Mouse (Mus musculus) kidney, embryonic 16.5 days (tissue): ENCODE measurements around the gene Svs2. TPM values are rescaled to one million over a fixed set of nuclear protein-coding genes. Genes with fewer than 3 reads are reported as not detected.
"Not testable (repeated sequence)": the region's sequence is repeated elsewhere in the genome, so short reads cannot be mapped to it uniquely, and the experiment has no call there.

ENCODE experiments used
- ATAC-seq: fragments of 200-750 bp; cut with Nextera tagmentation; 2 replicates; pipeline ENCODE4 v1.8.0; 2017; ENCODE audit warnings: moderate TSS enrichment; ENCODE audit not compliant: low FRiP score, low TSS enrichment
- H3K27ac ChIP-seq: fragments of 300-500 bp; sonication (generic); 2 replicates; pipeline ENCODE4 v1.5.1; 2014; ENCODE audit warnings: low read length
- H3K27me3 ChIP-seq: fragments of 300-500 bp; sonication (generic); 2 replicates; pipeline ENCODE4 v1.6.1; 2014; ENCODE audit warnings: low read length, control low read depth, mixed read lengths; ENCODE audit not compliant: insufficient read depth
- H3K36me3 ChIP-seq: fragments of 300-500 bp; sonication (generic); 2 replicates; pipeline ENCODE4 v1.6.1; 2014; ENCODE audit warnings: low read length, control low read depth, mixed read lengths; ENCODE audit not compliant: insufficient read depth
- H3K4me1 ChIP-seq: fragments of 300-500 bp; sonication (generic); 2 replicates; pipeline ENCODE4 v1.6.1; 2014; ENCODE audit warnings: low read length, control low read depth, mixed read lengths; ENCODE audit not compliant: insufficient read depth
- H3K4me2 ChIP-seq: fragments of 300-500 bp; sonication (generic); replicated peaks from 2 replicates; pipeline ENCODE4 v1.6.1; 2014; ENCODE audit warnings: low read depth, low read length
- H3K4me3 ChIP-seq: fragments of 300-500 bp; sonication (generic); 2 replicates; pipeline ENCODE4 v1.5.1; 2014; ENCODE audit warnings: mild to moderate bottlenecking, low read length
- H3K9ac ChIP-seq: fragments of 300-500 bp; sonication (generic); replicated peaks from 2 replicates; pipeline ENCODE4 v1.6.1; 2014; ENCODE audit warnings: low read length
- H3K9me3 ChIP-seq: fragments of 300-500 bp; sonication (generic); 2 replicates; pipeline ENCODE4 v1.6.1; 2016; ENCODE audit warnings: low read length, control low read depth
- WGBS: fragments of 180-500 bp; shearing (Covaris S2); extraction: QIAGEN DNeasy Blood & Tissue Kit; methylation state at CpG from one replicate; pipeline ENCODE4 v1.1.7; 2014; 5-methylcytosine and 5-hydroxymethylcytosine counted together
- polyA plus RNA-seq: library from polyadenylated mRNA; unstranded; fragments of >200 nt; fragmentation: Nextera tagmentation; extraction: Ambion mirVana; gene quantifications from 2 replicates; pipeline ENCODE4 v1.2.1, GENCODE M21; 2015

Svs2 gene
- polyA plus RNA-seq, 1 experiment from 2014 or later = not detected

GRCm38 (mm10) chr2:164206011-164206410 is 32.3 kb downstream of the Svs2 start:
- not testable (repeated sequence) for H3K9me3 ChIP-seq, H3K4me3 ChIP-seq, H3K9ac ChIP-seq, H3K36me3 ChIP-seq, H3K27me3 ChIP-seq, H3K27ac ChIP-seq, H3K4me1 ChIP-seq, ATAC-seq, H3K4me2 ChIP-seq
- 89% methylated on average over 10 of the region's 10 CpGs for WGBS

- Histone ChIP-seq H3K9me3 (no peaks in the 10 kb centered on the region), H3K36me3 (no peaks in the 10 kb centered on the region), H3K4me3 (no peak within 1 kb of the TSS), H3K27ac (no peak within 1 kb of the TSS), H3K27me3 (no peaks in the 10 kb centered on the region), H3K4me1 (no peaks in the 10 kb centered on the region), H3K4me2 (no peak within 1 kb of the TSS), H3K9ac (no peak within 1 kb of the TSS)
- no peak for ATAC-seq
- WGBS = 68% methylated on average over 20 of the region's 20 CpGs
Measured at GRCm38 (mm10) chr2:164199626-164200327, 38.5 kb downstream of the Svs2 start, which contains the start of gene Wfdc15a. TSS of gene Wfdc15a (minus strand) at chr2:164200130.

GRCm38 (mm10) chr2:164196700-164196990 is 41.6 kb downstream of the Svs2 start:
- Histone ChIP-seq H3K27me3 (no peaks in the 10 kb centered on the region), H3K9ac (no peak overlapping the region), H3K27ac (no peak overlapping the region), H3K36me3 (no peaks in the 10 kb centered on the region), H3K4me2 (no peak overlapping the region), H3K9me3 (no peaks in the 10 kb centered on the region), H3K4me3 (no peak overlapping the region), H3K4me1 (no peaks in the 10 kb centered on the region)
- 73% methylated on average over 5 of the region's 5 CpGs for WGBS
- ATAC-seq = no peak

- no peaks in the 10 kb centered on the region for H3K9me3 ChIP-seq
- H3K4me3 ChIP-seq = no peak overlapping the region
- WGBS = 87% methylated on average over 5 of the region's 5 CpGs
Measured at GRCm38 (mm10) chr2:164195971-164196699, 42.1 kb downstream of the Svs2 start.

GRCm38 (mm10) chr2:164194959-164195630 is 43.2 kb downstream of the Svs2 start:
- Histone ChIP-seq H3K9ac (no peak overlapping the region), H3K27me3 (no peaks in the 10 kb centered on the region), H3K4me1 (no peaks in the 10 kb centered on the region), H3K36me3 (no peaks in the 10 kb centered on the region), H3K4me3 (no peak overlapping the region), H3K4me2 (no peak overlapping the region), H3K9me3 (no peaks in the 10 kb centered on the region), H3K27ac (no peak overlapping the region)
- ATAC-seq = no peak
- 70% methylated on average over 5 of the region's 5 CpGs for WGBS

More at GRCm38 (mm10) chr2:164195971-164196699, 42.1 kb downstream of the Svs2 start:
- no peak overlapping the region for H3K4me2 ChIP-seq
- H3K4me1 ChIP-seq = no peaks in the 10 kb centered on the region
- H3K36me3 ChIP-seq = no peaks in the 10 kb centered on the region
- no peaks in the 10 kb centered on the region for H3K27me3 ChIP-seq
- no peak overlapping the region for H3K27ac ChIP-seq
- ATAC-seq = no peak
- no peak overlapping the region for H3K9ac ChIP-seq

GRCm38 (mm10) chr2:164192279-164192678 is 46.0 kb downstream of the Svs2 start:
- Histone ChIP-seq H3K4me2 (no peak overlapping the region), H3K36me3 (no peaks in the 10 kb centered on the region), H3K9ac (no peak overlapping the region), H3K4me3 (no peak overlapping the region), H3K9me3 (no peaks in the 10 kb centered on the region), H3K27me3 (no peaks in the 10 kb centered on the region), H3K27ac (no peak overlapping the region), H3K4me1 (no peaks in the 10 kb centered on the region)
- ATAC-seq = no peak

GRCm38 (mm10) chr2:164190576-164190975 is 47.7 kb downstream of the Svs2 start, which contains the start of gene Wfdc12:
TSS of gene Wfdc12 (minus strand) at chr2:164190608.
- Histone ChIP-seq H3K4me1 (no peaks in the 10 kb centered on the region), H3K4me2 (no peak within 1 kb of the TSS), H3K36me3 (no peaks in the 10 kb centered on the region), H3K27ac (no peak within 1 kb of the TSS), H3K9me3 (no peaks in the 10 kb centered on the region), H3K9ac (no peak within 1 kb of the TSS), H3K4me3 (no peak within 1 kb of the TSS), H3K27me3 (no peaks in the 10 kb centered on the region)
- 90% methylated on average over 6 of the region's 6 CpGs for WGBS
- no peak for ATAC-seq

- H3K4me1 ChIP-seq = no peaks in the 10 kb centered on the region
- WGBS = 39% methylated on average over 5 of the region's 5 CpGs
- no peak overlapping the region for H3K9ac ChIP-seq
- no peak overlapping the region for H3K27ac ChIP-seq
- no peaks in the 10 kb centered on the region for H3K9me3 ChIP-seq
- H3K36me3 ChIP-seq = no peaks in the 10 kb centered on the region
- H3K27me3 ChIP-seq = no peaks in the 10 kb centered on the region
- H3K4me2 ChIP-seq = no peak overlapping the region
- no peak overlapping the region for H3K4me3 ChIP-seq
- ATAC-seq = no peak
Measured at GRCm38 (mm10) chr2:164188722-164189121, 49.5 kb downstream of the Svs2 start.
